ENCODE assay signal across 12 mouse cellular contexts in genomic region chr17:86687021-86687420, GRCm38 (mm10).
"Had no signal": no experiment of that assay in that cellular context is flagged by ENCODE, and none has a peak within 500 bp of the region (broad histone marks: within the 10 kb centered on the region; RNA-seq: fewer than 3 reads in every experiment).

No protein-coding gene starts in this region.

- DNase-seq: gastrocnemius, postnatal 14 days; gastrocnemius, postnatal 36 days; heart, adult 2 months; heart, postnatal 14 days; heart, postnatal 36 days; kidney, adult 11 months; kidney, adult 9 months; kidney, postnatal 25 days; layer of hippocampus, adult 9-11 months; layer of hippocampus, postnatal 36 days; left cerebral cortex, postnatal 4 days; lung, adult 18-20 months had no signal
